Mouse (Mus musculus) adrenal gland, postnatal 36 days (tissue): ENCODE data around the gene Etv1. TPM values are rescaled to one million over a fixed set of nuclear protein-coding genes. Genes with fewer than 3 reads are reported as not detected.
"Not testable (repeated sequence)": the region's sequence is repeated elsewhere in the genome, so short reads cannot be mapped to it uniquely, and the experiment has no call there.

ENCODE experiments used
- DNase-seq, 2 experiments: peaks; one replicate each; pipeline ENCODE4 v3.0.0; 2021; ENCODE audit warnings: mixed read lengths in 1 of 2
- total RNA-seq, 2 experiments: library from RNA; stranded (reverse); gene quantifications; 2 replicates each; pipeline ENCODE4 v1.2.3; 2021

Etv1 gene
- total RNA-seq, 2 experiments from 2014 or later: 57.7 to 75.9 TPM

DNA sequence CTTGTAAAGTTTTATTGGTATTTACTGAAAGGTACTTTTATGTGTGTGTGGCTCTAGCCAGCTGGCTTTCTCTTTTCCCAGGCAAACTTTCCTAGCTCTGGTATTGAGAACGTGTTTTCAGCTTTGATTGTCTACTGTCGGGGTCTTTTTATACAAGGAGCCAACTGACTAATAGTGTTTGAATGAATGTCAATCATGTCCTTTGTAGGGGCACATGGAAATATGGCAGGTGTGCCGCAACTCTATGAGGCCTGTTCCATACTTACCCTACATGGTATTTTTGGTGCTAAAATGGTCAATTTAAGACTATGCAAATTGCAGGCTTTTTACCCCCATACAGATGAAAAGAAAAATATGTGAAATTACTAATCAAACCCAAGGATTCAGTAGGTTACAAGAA, 37.1 kb downstream of the Etv1 start:
- no peak for DNase-seq

DNA sequence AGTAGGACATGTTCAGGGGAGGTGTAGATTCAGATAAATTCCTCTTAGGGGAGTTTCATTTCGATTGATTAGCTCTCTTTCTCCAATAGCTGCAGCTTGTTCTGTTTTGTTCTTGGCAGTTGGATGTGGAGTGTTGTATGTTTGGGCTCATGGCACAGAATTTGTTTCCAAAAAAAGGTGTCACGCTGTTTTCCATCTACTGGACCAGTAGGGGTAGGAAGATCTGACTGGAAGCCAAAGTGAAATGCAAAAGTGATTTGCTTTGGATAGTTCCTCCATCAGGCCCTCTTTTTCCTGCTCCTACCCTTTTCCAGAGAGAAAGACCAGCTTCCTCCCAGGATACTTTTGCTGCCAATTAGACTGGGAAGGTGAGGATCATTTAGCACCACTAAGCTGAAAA, 39.1 kb downstream of the Etv1 start:
- DNase-seq: no peak

DNA sequence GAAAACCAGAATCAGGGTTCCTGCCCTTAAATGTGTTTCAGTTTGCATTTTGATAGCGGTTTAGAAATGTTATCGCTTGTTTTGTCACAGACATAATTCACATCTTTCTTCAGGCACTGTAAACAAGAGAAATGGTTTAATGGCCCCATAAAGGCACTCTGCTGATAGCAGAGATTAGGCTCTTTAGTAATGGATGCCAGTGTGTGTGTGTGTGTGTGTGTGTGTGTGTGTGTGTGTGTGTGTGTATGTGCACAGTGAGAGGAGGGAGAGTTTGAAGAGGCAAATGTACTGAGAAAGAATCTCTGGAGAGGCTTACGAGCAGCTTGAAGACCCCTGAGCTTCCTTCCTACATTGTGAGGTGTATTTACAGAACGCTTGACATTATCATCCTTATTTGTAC, 41.5 kb downstream of the Etv1 start:
- DNase-seq: no peak

GRCm38 (mm10) chr12:38824405-38824804, 45.2 kb downstream of the Etv1 start:
- DNase-seq: no peak

DNA sequence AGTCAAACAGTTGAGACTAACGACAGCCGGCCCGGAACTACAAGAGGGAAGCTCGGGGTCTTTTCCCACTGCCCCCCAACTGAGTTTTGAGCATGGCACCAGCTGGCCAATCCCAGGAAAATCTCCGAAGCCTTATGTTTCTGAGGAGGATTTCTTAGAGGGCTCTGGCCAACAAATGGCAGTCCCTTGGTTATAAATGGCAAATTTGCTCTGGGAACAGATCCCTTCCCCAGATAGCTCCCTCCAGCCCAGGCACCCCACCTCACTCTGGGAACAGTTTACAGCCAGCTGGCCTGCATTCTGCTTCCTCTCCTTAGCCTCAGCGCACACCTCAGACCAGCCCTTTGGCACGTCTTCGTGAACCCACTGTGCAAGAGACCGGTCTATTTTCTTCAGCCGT, 53.8 kb downstream of the Etv1 start:
- no peak for DNase-seq

DNA sequence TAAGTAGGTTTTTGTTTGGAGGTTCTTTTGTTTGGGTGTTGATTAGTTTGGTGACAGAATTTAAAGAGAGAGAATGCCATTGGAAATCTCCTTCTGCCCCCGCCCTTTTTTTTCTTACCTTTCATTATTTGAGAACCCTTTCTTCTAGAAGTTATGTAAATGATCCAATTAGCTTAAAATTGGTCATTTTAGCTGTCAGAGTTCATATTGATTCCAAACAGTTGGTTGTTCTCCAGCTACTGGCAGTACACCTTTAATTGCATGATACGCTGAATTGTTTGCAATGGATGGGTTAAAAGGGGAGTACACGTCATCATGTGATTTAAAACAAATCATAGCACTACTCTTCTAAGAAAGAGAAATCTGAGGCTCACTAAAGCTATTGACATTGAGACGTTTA, 55.4 kb downstream of the Etv1 start:
- DNase-seq: no peak

DNA sequence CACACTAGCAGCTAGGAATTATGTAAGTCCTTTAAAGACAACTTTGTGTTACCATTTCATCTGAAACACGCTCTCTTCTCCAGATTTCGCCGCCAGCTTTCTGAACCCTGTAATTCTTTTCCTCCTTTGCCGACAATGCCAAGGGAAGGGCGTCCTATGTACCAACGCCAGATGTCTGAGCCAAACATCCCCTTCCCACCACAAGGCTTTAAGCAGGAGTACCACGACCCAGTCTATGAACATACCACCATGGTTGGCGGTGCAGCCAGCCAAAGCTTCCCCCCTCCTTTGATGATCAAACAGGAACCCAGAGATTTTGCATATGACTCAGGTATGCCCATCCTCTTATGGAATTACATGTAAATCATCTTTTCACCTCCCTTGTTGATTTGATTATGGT, 55.8 kb downstream of the Etv1 start:
- not testable (repeated sequence) for DNase-seq

GRCm38 (mm10) chr12:38843801-38844295, 64.7 kb downstream of the Etv1 start:
- no peak for DNase-seq

GRCm38 (mm10) chr12:38847500-38848261, 68.5 kb downstream of the Etv1 start:
- no peak for DNase-seq

GRCm38 (mm10) chr12:38849994-38850393, 70.8 kb downstream of the Etv1 start:
- DNase-seq: no peak

DNA sequence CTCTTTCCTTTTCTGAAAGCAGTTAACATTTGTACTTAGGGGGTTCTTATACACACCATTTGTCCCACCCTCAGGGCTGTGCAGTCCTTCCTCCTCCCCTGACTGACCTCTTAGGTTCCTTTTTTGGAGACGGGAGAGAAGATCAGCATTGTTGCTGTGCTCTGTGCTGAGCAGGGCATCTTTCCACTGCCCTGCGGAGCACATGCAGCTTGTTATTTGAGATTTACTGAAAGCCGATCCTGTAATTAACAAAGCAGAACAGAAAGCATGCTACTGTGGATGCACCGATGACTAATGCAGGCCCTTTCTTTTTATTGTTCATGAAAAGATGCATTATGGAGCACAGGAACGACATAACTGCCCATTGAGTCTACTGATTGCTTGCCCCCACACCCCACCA, 75.1 kb downstream of the Etv1 start:
- DNase-seq: no peak

DNA sequence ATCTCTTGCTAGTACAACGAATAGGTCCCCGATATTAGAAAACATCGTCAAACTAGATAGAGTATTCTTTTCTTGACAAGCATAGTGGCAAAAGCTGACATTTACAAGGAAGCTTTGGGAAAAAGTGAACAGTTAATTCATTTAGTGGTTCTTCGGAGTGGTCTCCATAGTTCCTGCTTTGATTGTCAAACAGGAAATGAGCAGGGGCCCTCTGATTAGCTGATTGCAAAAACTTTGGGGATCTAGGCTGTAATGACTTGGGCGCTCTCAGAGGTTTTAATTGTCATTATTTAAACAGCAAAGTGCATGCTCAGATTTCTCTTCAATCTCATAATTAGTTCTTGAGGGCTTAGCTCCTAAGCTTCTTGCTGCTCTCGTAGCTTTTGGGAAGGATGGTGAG, 75.6 kb downstream of the Etv1 start:
- no peak for DNase-seq

DNA sequence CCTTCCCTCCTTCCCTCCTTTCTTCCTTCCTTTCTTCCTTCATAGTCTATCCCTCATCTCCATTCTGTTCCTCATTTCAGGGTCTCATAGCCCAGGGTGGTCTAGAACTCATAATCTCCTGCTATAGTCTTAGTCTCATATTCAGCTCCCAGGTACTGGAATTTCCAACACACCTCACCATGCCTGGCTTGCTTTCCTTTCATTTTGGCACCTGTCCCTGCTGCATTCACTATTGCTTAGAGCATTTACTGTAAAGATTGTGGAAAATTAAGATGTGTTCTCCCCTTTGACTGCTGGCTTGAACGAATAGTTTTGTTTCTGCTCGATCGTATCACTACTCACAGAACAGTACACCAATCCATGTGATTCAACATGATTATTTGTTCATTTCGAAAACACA, 80.5 kb downstream of the Etv1 start:
- DNase-seq: no peak

DNA sequence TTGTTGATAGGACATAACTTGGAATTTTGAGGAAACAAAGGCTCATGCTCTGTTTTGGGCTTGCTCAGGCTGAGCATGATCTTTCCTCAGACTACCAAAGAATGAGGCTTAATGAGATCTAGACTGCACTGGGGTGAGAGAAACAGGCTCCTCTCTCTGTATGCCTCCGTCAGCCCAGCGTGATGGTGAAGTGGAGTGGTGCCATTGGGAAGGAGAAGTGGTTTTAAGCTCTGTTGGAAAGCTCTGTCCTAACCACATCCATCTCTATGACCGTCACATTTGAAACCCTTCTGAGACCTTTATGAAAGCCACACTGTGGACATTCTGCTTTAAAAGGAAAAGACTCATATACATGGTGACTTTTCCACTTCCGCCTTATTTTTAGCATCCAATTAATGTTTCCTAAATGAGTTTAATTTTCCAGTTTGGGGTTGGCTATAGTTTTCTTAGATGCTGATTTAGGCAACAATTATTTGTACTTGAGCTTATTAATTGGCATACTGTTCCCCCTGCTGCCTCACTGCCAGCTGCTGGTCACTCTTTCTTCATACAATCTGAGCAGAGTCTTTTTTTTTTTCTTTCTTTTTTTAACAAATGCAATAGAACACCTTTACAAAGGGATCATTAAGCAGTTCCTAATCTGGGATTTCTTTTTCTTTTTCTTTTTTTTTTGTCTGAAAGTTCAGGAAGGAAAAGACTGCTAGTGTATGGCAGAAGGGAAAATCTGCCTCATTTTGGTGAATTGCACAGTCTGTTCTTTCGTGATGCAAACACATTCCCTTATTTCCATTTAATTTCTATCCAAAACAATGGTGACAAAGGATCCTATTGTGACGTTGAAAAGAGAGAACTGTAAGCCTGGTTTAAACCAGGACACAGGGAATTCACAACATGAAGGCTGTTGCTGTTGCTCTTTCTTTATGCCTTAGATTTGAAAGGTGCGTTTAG, 81.3 kb downstream of the Etv1 start:
- DNase-seq: no peak

- DNase-seq: no peak
Measured at GRCm38 (mm10) chr12:38863395-38863794, 84.2 kb downstream of the Etv1 start.

DNA sequence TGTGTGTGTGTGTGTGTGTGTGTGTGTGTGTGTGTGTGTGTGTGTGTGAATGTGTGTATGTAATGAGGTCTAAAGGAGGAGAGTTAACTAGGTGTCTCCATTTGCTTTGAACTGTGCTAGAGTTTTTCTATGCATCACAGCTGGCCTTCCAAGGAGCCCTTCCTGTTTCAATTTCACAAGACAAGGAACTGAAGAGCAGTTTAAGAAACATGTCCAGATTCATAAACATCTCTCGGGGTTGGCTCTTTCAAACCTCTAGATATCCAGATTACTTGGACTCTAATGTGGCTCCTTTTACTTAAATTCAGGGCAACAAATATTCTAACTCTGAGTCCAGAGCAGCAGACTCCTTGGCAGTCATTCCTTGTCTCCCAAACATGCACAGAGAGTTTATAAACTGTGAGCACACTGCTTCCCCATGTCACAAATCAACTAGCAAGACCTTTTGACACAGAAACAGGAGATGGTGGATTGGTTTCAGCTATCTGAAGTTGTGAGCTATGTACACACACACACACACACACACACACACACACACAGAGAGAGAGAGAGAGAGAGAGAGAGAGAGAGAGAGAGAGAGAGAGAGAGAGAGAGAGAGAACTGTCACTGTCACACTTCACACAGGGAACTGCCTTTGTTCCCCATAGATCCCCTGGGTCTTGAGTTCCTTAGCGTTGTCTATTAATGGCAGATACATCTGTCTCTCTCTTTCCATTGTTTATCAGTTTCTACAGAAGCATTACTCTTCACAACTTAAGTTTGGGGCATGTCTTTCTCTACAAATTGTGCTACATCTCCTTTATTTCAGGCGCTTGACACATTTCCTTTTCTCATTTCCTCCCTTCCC, 85.0 kb downstream of the Etv1 start:
- no peak for DNase-seq

DNA sequence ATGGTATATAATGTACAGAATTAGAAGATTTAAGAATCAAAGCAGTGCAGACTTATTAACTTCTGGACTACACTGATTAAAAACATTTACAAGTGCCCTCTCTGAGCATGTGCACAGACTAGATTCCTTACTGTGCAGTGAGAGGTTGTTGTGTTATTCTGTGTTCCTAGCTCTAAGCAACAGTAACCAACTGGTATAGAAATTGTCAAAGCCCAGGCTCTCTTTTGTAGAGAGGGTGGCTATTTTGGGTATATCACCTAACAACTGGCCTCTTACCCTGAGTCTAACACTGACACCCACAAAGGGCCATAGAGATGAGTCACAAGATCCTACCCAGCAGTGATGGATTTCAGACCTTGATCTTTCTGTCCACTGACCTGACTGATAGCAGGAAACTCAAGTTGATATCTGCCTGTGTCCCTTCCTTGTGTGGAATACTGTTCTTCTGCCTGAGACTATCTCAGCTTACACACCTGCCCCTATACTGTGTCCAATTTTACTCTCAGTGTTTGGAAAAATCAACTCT, 95.4 kb downstream of the Etv1 start:
- peak; percentile 26 to 32 for DNase-seq

- DNase-seq: peak in 1 of 2 experiments; percentile 12
Measured at GRCm38 (mm10) chr12:38904516-38904915, 125.3 kb downstream of the Etv1 start.

- no peak for DNase-seq
Measured at GRCm38 (mm10) chr12:38906314-38906713, 127.1 kb downstream of the Etv1 start.

- peak; percentile 27 to 32 for DNase-seq
Measured at GRCm38 (mm10) chr12:38906812-38907211, 127.6 kb downstream of the Etv1 start.

- DNase-seq: no peak
Measured at GRCm38 (mm10) chr12:38908947-38909346, 129.8 kb downstream of the Etv1 start.
